Mouse (Mus musculus) urinary bladder, postnatal 0 days (tissue): ENCODE measurements around the gene Rgn. TPM values are rescaled to one million over a fixed set of nuclear protein-coding genes. Genes with fewer than 3 reads are reported as not detected.

Experiments used
- polyA plus RNA-seq: library from polyadenylated mRNA; unstranded; fragments of >200 nt; fragmentation: Nextera tagmentation; extraction: Ambion mirVana; gene quantifications from 2 replicates; pipeline ENCODE4 v1.2.1, GENCODE M21; 2015

The Rgn gene
- polyA plus RNA-seq = 0.76 and 1.4 TPM in 2 replicates

GRCm38 (mm10) chrX:20549532-20549931, at the start of gene Rgn:
Gene Rgn, plus strand, starts transcription at chrX:20549787.

Other genes starting within 250 kb of the Rgn start
- gene Rp2, start 185.3 kb upstream of the Rgn start, polyA plus RNA-seq = 11.9 and 13.7 TPM in 2 replicates
- gene Jade3, start 124.1 kb upstream of the Rgn start, polyA plus RNA-seq = 3.9 and 5.4 TPM in 2 replicates
- gene Rbm10, start 67.7 kb downstream of the Rgn start, polyA plus RNA-seq = 19.5 TPM in 2 replicates
- gene Ndufb11, start 67.8 kb downstream of the Rgn start, polyA plus RNA-seq = 310 and 314 TPM in 2 replicates
- 94.9 and 97.5 TPM in 2 replicates for gene Uba1, start 108.5 kb downstream of the Rgn start, polyA plus RNA-seq
- gene Cdk16, start 138.2 kb downstream of the Rgn start, polyA plus RNA-seq = 67.0 and 69.8 TPM in 2 replicates
- 5.1 and 5.3 TPM in 2 replicates for gene Usp11, start 154.1 kb downstream of the Rgn start, polyA plus RNA-seq
- gene Araf, start 248.0 kb downstream of the Rgn start, polyA plus RNA-seq = 81.0 and 84.1 TPM in 2 replicates